Mouse (Mus musculus) urinary bladder, postnatal 36 days (tissue): Measurements from ENCODE around the gene Pofut2.

Experiments
- DNase-seq, 2 experiments: peaks; one replicate each; pipeline ENCODE4 v3.0.0; 2022; ENCODE audit warnings: low spot score in 2 of 2, mixed read lengths in 1 of 2

Gene Pofut2

GRCm38 (mm10) chr10:77314711-77315266 is 55.8 kb downstream of the Pofut2 start:
- no peak for DNase-seq

GRCm38 (mm10) chr10:77315682-77316081 is 56.7 kb downstream of the Pofut2 start:
- DNase-seq, result no peak
